Mouse (Mus musculus) small intestine, adult 2 months (tissue): ENCODE results near the gene Tex19.2.

Experiments used
- CTCF ChIP-seq: fragments of 200-500 bp; IDR thresholded peaks from 2 replicates; pipeline ENCODE4 v1.5.1; 2012; ENCODE audit warnings: low read depth, mild to moderate bottlenecking, control low read depth, inconsistent platforms, low read length, moderate library complexity, mixed read lengths; ENCODE audit not compliant: insufficient replicate concordance, insufficient read length; ENCODE audit errors: extremely low read depth
- POLR2A ChIP-seq: fragments of 200-500 bp; IDR thresholded peaks from 2 replicates; pipeline ENCODE4 v1.6.1; 2012; ENCODE audit warnings: low read depth, mild to moderate bottlenecking, control low read depth, inconsistent platforms, low read length, moderate library complexity

- TF ChIP-seq CTCF: no peak
- no peak for TF ChIP-seq POLR2A
Measured at GRCm38 (mm10) chr11:121121151-121121550, 2.7 kb upstream of the Tex19.2 start.
